Mouse (Mus musculus): ENCODE data around the gene Nrip1. TPM values are rescaled to one million over a fixed set of nuclear protein-coding genes. Genes with fewer than 3 reads are reported as not detected.
"Not testable (repeated sequence)": the region's sequence is repeated elsewhere in the genome, so short reads cannot be mapped to it uniquely, and the experiment has no call there.

The Nrip1 gene
- polyA plus RNA-seq, 1 experiment from 2014 or later = 19.1 TPM

GRCm38 (mm10) chr16:76407321-76407920 is 33.8 kb upstream of the Nrip1 start:
- H3K9ac ChIP-seq = no peak overlapping the region
- WGBS (ENCODE audit: insufficient replicate concordance) = 34% methylated on average over 13 of the region's 13 CpGs
- H3K4me3 ChIP-seq (replicated peaks) = no peak overlapping the region
- no peaks in the 10 kb centered on the region; the same call in 1 of the 2 replicates for H3K27me3 ChIP-seq
- ATAC-seq (ENCODE audit: insufficient read depth) = no peak
- H3K4me2 ChIP-seq = peak overlapping the region; percentile 21; the same call in 1 of the 2 replicates
- H3K4me1 ChIP-seq (replicated peaks) = 0 out of 2 replicates have a peak, but pooled peaks cover 3% of the 10 kb centered on the region
- no peaks in the 10 kb centered on the region for H3K9me3 ChIP-seq (replicated peaks)
- no peaks in the 10 kb centered on the region for H3K36me3 ChIP-seq (replicated peaks)
- no peak overlapping the region for H3K27ac ChIP-seq (replicated peaks)

- WGBS (ENCODE audit: insufficient replicate concordance) = 27% methylated on average over 7 of the region's 7 CpGs
- H3K27me3 ChIP-seq = no peaks in the 10 kb centered on the region; the same call in 1 of the 2 replicates
- ATAC-seq (ENCODE audit: insufficient read depth) = no peak
- H3K36me3 ChIP-seq (replicated peaks) = no peaks in the 10 kb centered on the region
- no peak overlapping the region for H3K9ac ChIP-seq
- no peak overlapping the region for H3K27ac ChIP-seq (replicated peaks)
- H3K4me2 ChIP-seq = 0 out of 2 replicates have a peak overlapping the region, but pooled peaks have one; percentile 21
- H3K4me1 ChIP-seq (replicated peaks) = 0 out of 2 replicates have a peak, but pooled peaks cover 3% of the 10 kb centered on the region
- H3K4me3 ChIP-seq (replicated peaks) = no peak overlapping the region
- H3K9me3 ChIP-seq (replicated peaks) = no peaks in the 10 kb centered on the region
Measured at GRCm38 (mm10) chr16:76406897-76407296, 33.3 kb upstream of the Nrip1 start.

GRCm38 (mm10) chr16:76406319-76406718 is 32.7 kb upstream of the Nrip1 start:
- Histone ChIP-seq H3K4me3 (replicated peaks) (no peak overlapping the region), H3K36me3 (replicated peaks) (no peaks in the 10 kb centered on the region), H3K27ac (replicated peaks) (no peak overlapping the region), H3K9me3 (replicated peaks) (no peaks in the 10 kb centered on the region), H3K4me2 (no peak overlapping the region), H3K9ac (no peak overlapping the region), H3K4me1 (replicated peaks) (0 out of 2 replicates have a peak, but pooled peaks cover 3% of the 10 kb centered on the region), H3K27me3 (no peaks in the 10 kb centered on the region; the same call in 1 of the 2 replicates)
- no peak for ATAC-seq (ENCODE audit: insufficient read depth)
- 69% methylated on average over 7 of the region's 7 CpGs for WGBS (ENCODE audit: insufficient replicate concordance)

GRCm38 (mm10) chr16:76403305-76403704 is 29.7 kb upstream of the Nrip1 start:
- H3K27ac ChIP-seq (replicated peaks); H3K9me3 ChIP-seq (replicated peaks); H3K4me1 ChIP-seq (replicated peaks); H3K4me3 ChIP-seq (replicated peaks); H3K9ac ChIP-seq; ATAC-seq (ENCODE audit: insufficient read depth); H3K36me3 ChIP-seq (replicated peaks); H3K27me3 ChIP-seq; H3K4me2 ChIP-seq: not testable (repeated sequence)
- 83% methylated on average over 24 of the region's 24 CpGs for WGBS (ENCODE audit: insufficient replicate concordance)

- H3K4me3 ChIP-seq (replicated peaks) = no peak overlapping the region
- no peaks in the 10 kb centered on the region for H3K9me3 ChIP-seq (replicated peaks)
- no peaks in the 10 kb centered on the region for H3K36me3 ChIP-seq (replicated peaks)
- H3K27ac ChIP-seq (replicated peaks) = no peak overlapping the region
- no peak overlapping the region for H3K9ac ChIP-seq
- H3K4me2 ChIP-seq = no peak overlapping the region
- 53% methylated on average over 1 of the region's 1 CpGs for WGBS (ENCODE audit: insufficient replicate concordance)
- no peak for ATAC-seq (ENCODE audit: insufficient read depth)
- no peaks in the 10 kb centered on the region for H3K4me1 ChIP-seq (replicated peaks)
- H3K27me3 ChIP-seq = no peaks in the 10 kb centered on the region
Measured at GRCm38 (mm10) chr16:76396512-76396911, 22.9 kb upstream of the Nrip1 start.

GRCm38 (mm10) chr16:76393267-76393666 is 19.6 kb upstream of the Nrip1 start:
- H3K27ac ChIP-seq (replicated peaks) = no peak overlapping the region
- ATAC-seq (ENCODE audit: insufficient read depth) = no peak
- no peak overlapping the region for H3K4me3 ChIP-seq (replicated peaks)
- no peaks in the 10 kb centered on the region for H3K9me3 ChIP-seq (replicated peaks)
- H3K9ac ChIP-seq = no peak overlapping the region
- WGBS (ENCODE audit: insufficient replicate concordance) = 60% methylated on average over 3 of the region's 3 CpGs
- no peaks in the 10 kb centered on the region for H3K4me1 ChIP-seq (replicated peaks)
- no peak overlapping the region for H3K4me2 ChIP-seq
- H3K27me3 ChIP-seq = no peaks in the 10 kb centered on the region
- no peaks in the 10 kb centered on the region for H3K36me3 ChIP-seq (replicated peaks)

- no peak overlapping the region for H3K4me3 ChIP-seq (replicated peaks)
- H3K4me2 ChIP-seq = no peak overlapping the region
- no peak overlapping the region for H3K9ac ChIP-seq
- no peaks in the 10 kb centered on the region for H3K9me3 ChIP-seq (replicated peaks)
- H3K27me3 ChIP-seq = no peaks in the 10 kb centered on the region
- no peak for ATAC-seq (ENCODE audit: insufficient read depth)
- H3K4me1 ChIP-seq (replicated peaks) = no peaks in the 10 kb centered on the region
- 62% methylated on average over 5 of the region's 5 CpGs for WGBS (ENCODE audit: insufficient replicate concordance)
- no peak overlapping the region for H3K27ac ChIP-seq (replicated peaks)
- no peaks in the 10 kb centered on the region for H3K36me3 ChIP-seq (replicated peaks)
Measured at GRCm38 (mm10) chr16:76386496-76386895, 12.9 kb upstream of the Nrip1 start.

GRCm38 (mm10) chr16:76386071-76386470 is 12.4 kb upstream of the Nrip1 start:
- H3K9ac ChIP-seq = no peak overlapping the region
- 68% methylated on average over 4 of the region's 4 CpGs for WGBS (ENCODE audit: insufficient replicate concordance)
- H3K4me3 ChIP-seq (replicated peaks) = no peak overlapping the region
- H3K4me1 ChIP-seq (replicated peaks) = no peaks in the 10 kb centered on the region
- H3K36me3 ChIP-seq (replicated peaks) = no peaks in the 10 kb centered on the region
- no peak overlapping the region for H3K4me2 ChIP-seq
- H3K27ac ChIP-seq (replicated peaks) = no peak overlapping the region
- no peaks in the 10 kb centered on the region for H3K27me3 ChIP-seq
- no peaks in the 10 kb centered on the region for H3K9me3 ChIP-seq (replicated peaks)
- ATAC-seq (ENCODE audit: insufficient read depth) = no peak

GRCm38 (mm10) chr16:76377211-76377610 is 3.6 kb upstream of the Nrip1 start:
- WGBS (ENCODE audit: insufficient replicate concordance) = 66% methylated on average over 3 of the region's 3 CpGs
- ATAC-seq (ENCODE audit: insufficient read depth) = no peak
- Histone ChIP-seq H3K4me1 (replicated peaks) (peaks cover 9% of the 10 kb centered on the region), H3K27me3 (no peaks in the 10 kb centered on the region), H3K9ac (no peak overlapping the region), H3K27ac (replicated peaks) (no peak overlapping the region), H3K4me2 (no peak overlapping the region), H3K4me3 (replicated peaks) (no peak overlapping the region), H3K36me3 (replicated peaks) (no peaks in the 10 kb centered on the region), H3K9me3 (replicated peaks) (no peaks in the 10 kb centered on the region)

GRCm38 (mm10) chr16:76376661-76377060 is 3.0 kb upstream of the Nrip1 start:
- Histone ChIP-seq H3K9ac (no peak overlapping the region), H3K9me3 (replicated peaks) (no peaks in the 10 kb centered on the region), H3K4me1 (replicated peaks) (peaks cover 9% of the 10 kb centered on the region), H3K27me3 (no peaks in the 10 kb centered on the region), H3K36me3 (replicated peaks) (no peaks in the 10 kb centered on the region), H3K4me3 (replicated peaks) (no peak overlapping the region), H3K4me2 (no peak overlapping the region), H3K27ac (replicated peaks) (no peak overlapping the region)
- no peak for ATAC-seq (ENCODE audit: insufficient read depth)
- WGBS (ENCODE audit: insufficient replicate concordance) = 76% methylated on average over 8 of the region's 8 CpGs

GRCm38 (mm10) chr16:76372941-76373561 is 576 bp downstream of the Nrip1 start:
- Histone ChIP-seq H3K9ac (peak overlapping the region; percentile 99), H3K4me3 (replicated peaks) (peak overlapping the region; percentile 94), H3K9me3 (replicated peaks) (no peaks in the 10 kb centered on the region), H3K27me3 (no peaks in the 10 kb centered on the region), H3K4me2 (peak overlapping the region; percentile 96), H3K4me1 (replicated peaks) (peaks cover 41% of the 10 kb centered on the region), H3K36me3 (replicated peaks) (no peaks in the 10 kb centered on the region), H3K27ac (replicated peaks) (peak overlapping the region; percentile 97)
- WGBS (ENCODE audit: insufficient replicate concordance) = under 1% methylated on average over 68 of the region's 70 CpGs
- ATAC-seq (ENCODE audit: insufficient read depth) = peak; percentile 83
